Mouse (Mus musculus) frontal cortex, postnatal 14 days (tissue): ENCODE data around the gene Plekha7.

Experiments used
- DNase-seq, 2 experiments: peaks; one replicate each; pipeline ENCODE4 v3.0.0; 2022; ENCODE audit warnings: low spot score in 2 of 2

Plekha7 gene

DNA sequence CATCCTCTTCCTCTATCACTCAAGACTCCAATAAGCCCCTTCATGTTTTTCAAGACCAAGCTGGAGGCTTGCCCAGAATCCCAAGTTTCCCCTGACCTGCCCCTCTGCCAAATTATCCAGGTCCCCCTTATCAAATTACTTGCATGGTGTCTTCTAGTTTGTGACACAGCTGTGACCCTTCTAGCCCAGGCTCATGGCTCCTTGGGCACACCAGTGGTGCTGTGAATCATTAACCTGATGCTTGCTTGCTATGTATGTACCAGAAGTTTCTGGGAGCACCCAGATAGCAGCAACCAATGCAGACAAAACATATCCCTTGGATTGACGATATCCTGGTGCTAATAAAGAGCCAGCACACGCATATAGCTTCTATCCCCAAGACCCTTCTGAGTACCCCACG lies 19.2 kb downstream of the Plekha7 start:
- DNase-seq, result no peak

DNA sequence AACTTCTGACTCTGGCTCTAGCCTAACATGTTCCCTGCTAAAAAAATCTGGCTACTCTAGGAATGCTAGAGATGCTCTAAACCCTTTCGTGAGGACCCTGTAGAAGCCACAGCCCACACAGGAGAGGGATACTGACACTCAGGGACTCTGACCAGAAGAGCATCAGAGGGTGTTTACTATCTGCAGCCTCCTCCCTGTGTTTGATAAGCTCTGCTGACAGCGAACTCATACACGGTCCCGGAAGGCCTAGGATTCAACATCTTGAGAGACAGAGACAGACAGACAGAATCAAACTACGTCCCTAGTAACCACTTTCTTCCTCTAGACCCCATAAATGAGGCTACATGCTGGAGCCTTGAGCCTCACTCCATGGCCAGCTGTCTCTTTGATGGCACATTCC lies 20.2 kb downstream of the Plekha7 start:
- DNase-seq, result no peak

DNA sequence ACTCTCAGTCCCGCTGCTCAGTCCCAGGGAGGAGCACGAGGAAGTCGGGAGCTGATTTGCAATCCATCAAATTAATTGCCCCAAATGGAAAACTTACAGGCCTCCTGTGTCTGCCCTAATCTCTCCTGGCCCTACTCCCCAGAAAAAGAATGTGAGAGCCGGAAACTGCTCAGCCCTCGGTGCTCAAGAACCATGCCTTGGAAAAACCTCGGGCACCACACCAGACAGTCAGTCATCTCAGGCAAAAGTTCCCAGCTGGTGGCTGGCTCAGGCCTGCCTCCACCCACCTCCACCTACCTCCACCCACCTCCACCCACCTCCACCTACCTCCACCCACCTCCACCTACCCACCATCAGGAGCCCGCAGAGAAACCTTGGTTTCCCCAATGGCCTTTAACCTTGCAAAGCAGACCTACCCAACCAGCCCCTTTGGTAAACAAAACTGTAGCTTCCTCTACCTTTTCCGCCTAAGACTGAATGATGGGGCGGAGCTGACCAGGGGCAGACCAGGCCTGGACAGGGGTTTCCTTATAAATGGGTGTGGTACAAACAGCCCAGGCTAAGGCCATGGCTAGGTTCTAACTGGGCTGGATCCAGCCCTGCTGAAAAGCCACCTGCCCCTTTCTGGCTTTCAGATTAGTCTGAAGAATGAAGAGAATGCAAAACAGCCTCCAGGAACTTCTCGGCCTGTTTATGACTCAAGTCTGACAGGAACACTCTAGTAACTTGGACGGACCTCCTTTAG lies 21.4 kb downstream of the Plekha7 start:
- DNase-seq, result no peak

GRCm38 (mm10) chr7:116286173-116286572 lies 22.0 kb downstream of the Plekha7 start:
- DNase-seq, result no peak

- DNase-seq, result no peak
These were observed 23.0 kb downstream of the Plekha7 start for GRCm38 (mm10) chr7:116285216-116285615.

GRCm38 (mm10) chr7:116282755-116283154 lies 25.4 kb downstream of the Plekha7 start:
- DNase-seq, result peak in 1 of 2 experiments; percentile 12

GRCm38 (mm10) chr7:116280126-116280525 lies 28.1 kb downstream of the Plekha7 start:
- DNase-seq, result no peak

DNA sequence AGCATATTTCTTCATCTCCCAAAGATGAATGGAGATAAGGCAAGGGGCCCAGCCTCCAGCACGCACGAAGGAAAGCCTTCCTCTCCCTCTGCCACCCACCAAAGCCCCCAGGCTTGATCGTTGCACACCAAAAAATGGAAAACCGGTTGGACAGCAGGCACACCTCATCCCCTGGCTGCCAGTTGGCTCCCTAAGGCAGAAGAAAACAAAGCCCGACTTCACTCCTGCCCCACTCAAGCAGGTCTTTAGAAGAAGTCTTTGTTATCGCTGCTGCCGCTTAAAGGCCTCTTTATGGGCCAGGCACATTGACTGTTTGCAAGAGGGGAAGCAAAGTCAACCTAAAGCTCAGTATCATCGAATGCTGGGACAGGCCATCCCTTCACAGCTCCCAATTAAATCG lies 29.9 kb downstream of the Plekha7 start:
- no peak for DNase-seq

GRCm38 (mm10) chr7:116276315-116276714 lies 31.9 kb downstream of the Plekha7 start:
- DNase-seq, result no peak

DNA sequence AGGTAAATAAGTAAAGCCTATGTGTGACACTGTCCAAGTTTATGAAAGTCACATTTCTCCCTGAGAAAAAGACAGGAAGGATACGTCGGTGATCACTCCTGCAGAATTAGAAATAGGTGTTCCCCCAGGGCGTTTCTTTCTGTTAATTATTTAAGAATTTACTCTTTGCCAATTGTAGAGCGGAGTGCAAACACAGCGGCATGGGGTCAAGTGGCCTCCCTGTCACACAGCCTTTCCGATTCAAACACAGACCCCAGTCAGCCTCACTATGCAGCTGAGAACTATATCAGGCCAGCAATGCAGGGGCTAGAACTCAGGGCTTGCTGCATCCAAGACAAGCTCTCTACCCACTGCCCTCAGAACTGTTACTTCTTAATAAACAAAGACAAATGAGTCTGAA lies 35.1 kb downstream of the Plekha7 start:
- DNase-seq, result no peak

DNA sequence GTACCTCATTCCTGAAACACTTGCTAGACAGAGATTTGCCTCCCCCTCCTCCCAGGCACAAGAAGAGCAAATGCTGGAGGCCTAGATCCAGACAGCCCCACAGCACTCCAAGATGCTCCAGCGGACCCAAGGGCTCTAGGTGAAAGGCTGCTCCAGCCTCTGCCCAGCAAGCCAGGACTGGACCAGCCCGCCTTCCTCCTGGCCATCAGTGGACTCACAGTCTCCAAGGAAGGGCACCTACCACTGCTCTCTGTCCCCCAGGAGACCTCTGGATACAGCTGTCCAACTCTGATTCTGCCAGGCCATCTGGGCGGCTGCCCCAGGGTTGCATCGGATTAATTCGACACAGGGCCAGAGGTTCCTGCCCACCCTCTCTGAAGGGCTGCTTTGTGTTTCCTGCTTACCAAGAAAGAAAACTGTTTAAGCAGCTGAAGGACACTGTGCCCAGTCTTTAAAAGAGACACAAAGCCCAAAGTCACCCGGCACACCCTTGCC lies 38.6 kb downstream of the Plekha7 start:
- no peak for DNase-seq

- no peak for DNase-seq
These were observed 39.9 kb downstream of the Plekha7 start for GRCm38 (mm10) chr7:116268113-116268926.

GRCm38 (mm10) chr7:116263281-116263680 lies 44.9 kb downstream of the Plekha7 start:
- no peak for DNase-seq

DNA sequence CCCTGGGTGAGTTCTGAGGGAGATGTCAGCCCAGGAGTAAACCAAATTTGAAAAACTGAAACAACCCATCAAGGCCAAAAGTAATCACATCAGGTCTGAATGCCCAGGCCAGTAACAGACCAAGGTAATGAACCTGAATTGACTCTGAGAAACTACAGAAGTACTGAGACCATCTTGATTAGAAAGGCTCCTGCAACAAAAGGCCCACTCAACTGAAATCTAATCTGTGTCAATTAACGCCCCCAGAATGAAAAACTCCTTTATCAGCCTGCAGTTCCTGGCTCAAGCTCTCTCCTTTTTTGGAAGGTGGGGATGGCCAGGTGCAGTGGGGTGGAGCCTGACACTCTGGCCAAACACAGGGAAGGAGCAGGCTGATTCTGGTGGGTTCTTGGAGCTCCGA lies 45.7 kb downstream of the Plekha7 start:
- no peak for DNase-seq

GRCm38 (mm10) chr7:116262101-116262500 lies 46.1 kb downstream of the Plekha7 start:
- DNase-seq, result no peak

DNA sequence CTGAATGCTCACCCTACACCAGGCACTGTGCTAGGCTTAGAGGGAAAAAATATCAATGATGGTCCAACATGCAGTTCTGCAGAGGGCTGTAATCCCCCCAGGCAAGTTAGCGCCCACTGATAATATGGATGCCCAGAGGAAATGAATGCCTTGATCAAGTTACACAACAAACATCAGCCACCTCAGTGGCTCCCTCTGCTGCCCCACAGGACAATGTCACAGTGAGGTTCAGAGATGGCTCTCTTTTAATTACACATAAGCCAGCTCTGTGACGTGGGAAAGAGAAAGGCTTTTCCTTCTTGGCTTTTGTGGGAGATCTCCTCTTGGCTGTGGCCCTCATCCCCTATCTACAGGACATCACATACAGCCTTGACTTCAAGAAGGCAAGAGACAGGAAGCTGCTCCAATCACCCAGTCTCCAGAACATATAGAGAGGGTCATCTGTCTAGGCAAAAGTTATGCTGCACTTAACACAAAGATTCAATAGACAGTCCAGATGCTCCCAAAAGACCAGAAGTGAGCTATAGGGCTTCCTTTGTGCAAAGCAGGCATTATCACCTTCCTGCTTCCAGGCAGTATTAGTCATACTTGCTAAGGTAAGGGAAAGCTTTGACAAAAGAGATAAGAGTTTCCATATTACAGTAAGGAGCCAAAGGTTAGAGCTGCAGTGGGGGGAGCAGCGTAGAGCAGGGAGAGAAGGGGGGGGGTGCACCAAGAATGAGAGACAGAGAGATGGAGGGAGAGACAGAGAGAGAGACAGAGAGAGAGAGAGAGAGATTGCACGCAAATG lies 47.2 kb downstream of the Plekha7 start:
- DNase-seq, result no peak

DNA sequence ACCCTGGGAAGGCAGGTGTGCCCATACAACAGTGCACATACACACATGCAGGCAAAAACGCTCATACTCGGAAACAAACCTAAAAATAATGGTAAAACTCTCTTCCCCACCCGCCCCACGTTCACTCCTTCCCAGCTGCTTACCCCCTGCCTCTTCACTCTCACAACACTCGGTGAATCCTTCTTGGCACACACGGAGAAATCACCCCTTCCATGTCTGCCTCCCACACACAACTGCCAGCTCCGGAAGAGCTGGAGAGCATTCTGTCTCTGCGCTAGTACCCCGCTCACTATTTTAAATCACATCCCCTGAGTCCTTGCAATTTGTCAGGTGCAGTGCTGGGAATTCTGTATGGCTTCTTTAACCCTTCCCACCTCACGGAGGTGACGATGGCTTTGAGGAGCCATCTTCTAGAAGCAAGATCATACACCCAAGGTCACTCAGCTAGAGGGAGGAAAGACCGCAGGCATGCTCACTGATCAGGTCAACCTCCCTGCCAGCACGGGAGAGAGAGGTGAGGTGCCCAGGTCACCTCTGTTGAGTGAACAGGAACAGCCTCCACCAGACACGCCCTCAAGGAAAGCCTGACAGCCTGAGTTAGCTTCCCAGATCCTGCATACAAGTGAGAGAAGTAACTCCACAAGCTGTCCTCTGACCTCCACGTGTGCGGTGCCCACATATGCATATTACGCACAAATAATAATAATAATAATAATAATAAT lies 49.6 kb downstream of the Plekha7 start:
- peak; percentile 47 to 68 for DNase-seq

DNA sequence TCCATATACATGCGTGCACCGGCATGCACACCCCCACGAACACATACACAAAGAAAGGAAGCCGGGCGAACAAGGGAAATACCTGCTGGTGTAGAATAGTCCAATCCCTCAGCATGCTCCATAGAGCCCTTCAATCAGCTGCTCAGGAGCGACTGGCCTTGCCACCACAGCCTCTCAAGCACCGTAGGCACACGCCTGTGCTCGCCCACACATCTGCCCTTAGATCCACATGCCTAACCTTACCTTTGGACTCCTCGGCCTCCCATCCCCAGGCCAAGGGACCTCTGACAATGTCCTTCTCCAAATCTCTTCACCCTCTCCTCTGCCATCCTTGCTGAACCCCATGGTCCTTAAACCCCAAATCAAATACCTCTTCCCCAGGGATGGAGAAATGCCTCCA lies 50.2 kb downstream of the Plekha7 start:
- DNase-seq, result no peak

GRCm38 (mm10) chr7:116255664-116256063 lies 52.5 kb downstream of the Plekha7 start:
- DNase-seq, result no peak

DNA sequence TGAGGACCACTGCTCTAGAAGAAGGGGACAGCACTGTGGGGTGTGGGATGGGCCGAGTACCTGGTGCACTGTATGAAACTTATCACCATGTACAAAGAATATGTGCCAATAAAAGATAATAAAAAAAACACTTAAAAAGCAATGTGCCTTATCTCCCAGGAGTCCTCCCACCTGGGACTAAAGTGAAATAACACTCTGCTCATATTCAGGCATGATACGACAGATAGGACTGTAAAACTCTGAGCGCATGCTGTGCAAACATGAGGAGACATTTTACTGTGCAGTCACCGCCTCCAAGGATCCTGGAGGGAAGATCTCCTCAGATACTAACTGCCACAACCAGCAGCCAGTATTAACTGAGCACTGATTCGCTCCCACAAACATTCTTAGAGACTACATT lies 53.5 kb downstream of the Plekha7 start:
- no peak for DNase-seq

GRCm38 (mm10) chr7:116252470-116252869 lies 55.7 kb downstream of the Plekha7 start:
- DNase-seq, result no peak

- no peak for DNase-seq
These were observed 56.7 kb downstream of the Plekha7 start for GRCm38 (mm10) chr7:116251516-116251915.
